Mouse (Mus musculus): ENCODE results near the gene Col15a1. TPM values are rescaled to one million over a fixed set of nuclear protein-coding genes. Genes with fewer than 3 reads are reported as not detected.

The Col15a1 gene
- polyA plus RNA-seq (2012; rRNA removed) = 12.9 and 31.9 TPM in 2 replicates

DNA sequence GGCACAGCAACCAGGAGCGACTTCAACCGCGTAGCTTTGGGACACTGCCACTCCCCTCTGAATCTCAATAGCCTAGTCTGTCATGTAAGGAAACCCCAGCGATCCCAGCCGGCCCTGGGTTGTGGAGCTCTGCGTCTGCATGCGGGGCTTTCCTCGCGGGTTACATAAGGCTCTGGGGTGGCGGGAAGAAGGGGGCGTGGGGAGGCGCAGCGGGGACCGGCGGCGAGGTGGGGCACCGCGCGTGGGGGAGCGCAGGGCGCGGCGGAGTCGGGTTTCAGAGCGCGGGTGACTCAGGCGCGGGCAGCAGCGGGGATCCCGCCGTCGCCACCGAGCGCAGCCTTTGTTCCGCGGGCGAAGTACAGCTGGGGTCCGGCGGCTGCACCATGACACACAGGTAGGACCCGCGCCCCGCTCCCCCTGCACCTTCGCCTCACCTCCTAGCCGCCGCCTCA, at the start of gene Col15a1:
TSS of gene Col15a1 (plus strand) at position 193 of the 452 bp plus-strand sequence.

GRCm38 (mm10) chr4:47352803-47353388, 144.9 kb downstream of the Col15a1 start, which contains the start of gene Tgfbr1:
Gene Tgfbr1, plus strand, starts transcription at chr4:47353222.

Other genes with a start within 250 kb of the Col15a1 start
- gene Gabbr2, start 216.3 kb upstream of the Col15a1 start, polyA plus RNA-seq (2012; rRNA removed) = 10.5 and 14.2 TPM in 2 replicates
- gene Anks6, start 150.7 kb upstream of the Col15a1 start, polyA plus RNA-seq (2012; rRNA removed) = 14.4 and 15.8 TPM in 2 replicates
- gene Galnt12, start 116.3 kb upstream of the Col15a1 start, polyA plus RNA-seq (2012; rRNA removed) = 1.7 and 2.2 TPM in 2 replicates
- 35.4 and 40.2 TPM in 2 replicates for gene Tgfbr1, start 145.1 kb downstream of the Col15a1 start, polyA plus RNA-seq (2012; rRNA removed)

Data from central nervous system, embryonic 14 days (tissue).